Mouse (Mus musculus) small intestine, adult 2 months (tissue): ENCODE measurements around the gene Tmtc1.

ENCODE experiments used
- CTCF ChIP-seq: fragments of 200-500 bp; IDR thresholded peaks from 2 replicates; pipeline ENCODE4 v1.5.1; 2012; ENCODE audit warnings: low read depth, mild to moderate bottlenecking, control low read depth, inconsistent platforms, low read length, moderate library complexity, mixed read lengths; ENCODE audit not compliant: insufficient replicate concordance, insufficient read length; ENCODE audit errors: extremely low read depth
- POLR2A ChIP-seq: fragments of 200-500 bp; IDR thresholded peaks from 2 replicates; pipeline ENCODE4 v1.6.1; 2012; ENCODE audit warnings: low read depth, mild to moderate bottlenecking, control low read depth, inconsistent platforms, low read length, moderate library complexity

GRCm38 (mm10) chr6:148342191-148342590 is 102.0 kb downstream of the Tmtc1 start:
- TF ChIP-seq CTCF (no peak), POLR2A (no peak)
